In the genomic region with DNA sequence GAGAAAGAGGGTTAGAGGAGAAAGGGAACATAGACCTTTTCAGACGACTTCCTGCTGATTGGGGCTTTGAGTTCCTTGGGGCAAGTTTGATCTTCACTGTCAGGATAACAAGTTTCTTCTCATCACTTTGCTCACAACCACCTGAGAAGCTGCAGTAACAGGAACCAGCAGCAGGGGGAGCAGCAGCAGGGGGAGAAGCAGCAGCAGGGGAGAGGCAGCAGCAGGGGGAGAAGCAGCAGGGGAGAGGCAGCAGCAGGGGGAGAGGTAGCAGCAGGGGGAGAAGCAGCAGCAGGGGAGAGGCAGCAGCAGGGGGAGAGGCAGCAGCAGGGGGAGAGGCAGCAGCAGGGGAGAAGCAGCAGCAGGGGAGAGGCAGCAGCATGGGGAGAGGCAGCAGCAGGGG, we compare ENCODE assay signal across 10 mouse cellular contexts. TPM values are rescaled to one million over a fixed set of nuclear protein-coding genes. Genes with fewer than 3 reads are reported as not detected.
DNase-seq lines count a peak whose midpoint lies in the region; ATAC-seq and TF ChIP-seq lines count a peak whose summit lies in the region.
"Had no signal": no experiment of that assay in that cellular context is flagged by ENCODE, and none has a peak within 500 bp of the region (broad histone marks: within the 10 kb centered on the region; RNA-seq: fewer than 3 reads in every experiment).

No protein-coding gene starts in this region.

- H3K4me2 ChIP-seq in intestine, postnatal 0 days (replicated peaks; ENCODE audit: low read depth): no peak overlapping the region
- no peak overlapping the region for H3K4me2 ChIP-seq in intestine, embryonic 16.5 days (ENCODE audit: low read depth, low read length)
- H3K4me2 ChIP-seq: liver, embryonic 13.5 days had no signal

- H3K36me3 ChIP-seq in intestine, postnatal 0 days (ENCODE audit: control insufficient read depth, insufficient read depth): no peaks in the 10 kb centered on the region
- no peaks in the 10 kb centered on the region for H3K36me3 ChIP-seq in intestine, embryonic 16.5 days (ENCODE audit: control insufficient read depth, insufficient read depth, low read length)
- no peaks in the 10 kb centered on the region for H3K36me3 ChIP-seq in ES-Bruce4 (ENCODE audit: control insufficient read depth, insufficient read depth, low read length, poor library complexity, severe bottlenecking)
- H3K36me3 ChIP-seq: liver, embryonic 13.5 days had no signal

- no peaks in the 10 kb centered on the region for H3K9me3 ChIP-seq in intestine, postnatal 0 days (ENCODE audit: control insufficient read depth)
- H3K9me3 ChIP-seq in intestine, embryonic 16.5 days (ENCODE audit: control insufficient read depth, low read length): no peaks in the 10 kb centered on the region
- H3K9me3 ChIP-seq in ES-Bruce4 (replicated peaks; ENCODE audit: control insufficient read depth, insufficient read depth, low read length, poor library complexity, severe bottlenecking): no peaks in the 10 kb centered on the region
- H3K9me3 ChIP-seq: liver, embryonic 13.5 days had no signal

- no peak for TF ChIP-seq EP300 in ES-Bruce4 (IDR thresholded peaks at IDR 0.05; ENCODE audit: insufficient read depth, low read depth, low read length)

- no peak for ATAC-seq in intestine, postnatal 0 days
- no peak for ATAC-seq in intestine, embryonic 16.5 days

- TF ChIP-seq POLR2A in ES-Bruce4 (IDR thresholded peaks at IDR 0.05; ENCODE audit: insufficient read depth, low read length): no peak

- H3K4me1 ChIP-seq in intestine, postnatal 0 days (replicated peaks; ENCODE audit: control insufficient read depth, insufficient read depth, low read length): no peaks in the 10 kb centered on the region
- H3K4me1 ChIP-seq in intestine, embryonic 16.5 days (ENCODE audit: control insufficient read depth, insufficient read depth, low read length): peaks cover 11% of the 10 kb centered on the region; the same call in 1 of the 2 replicates
- H3K4me1 ChIP-seq in ES-Bruce4 (ENCODE audit: control insufficient read depth, insufficient read depth, low read length): no peaks in the 10 kb centered on the region
- H3K4me1 ChIP-seq: liver, embryonic 13.5 days had no signal

- H3K9ac ChIP-seq in intestine, postnatal 0 days (ENCODE audit: low read depth, low read length): no peak overlapping the region
- H3K9ac ChIP-seq in intestine, embryonic 16.5 days (ENCODE audit: low read depth, low read length): no peak overlapping the region
- no peak overlapping the region for H3K9ac ChIP-seq in ES-Bruce4 (ENCODE audit: low read depth, poor library complexity, severe bottlenecking)
- H3K9ac ChIP-seq: liver, embryonic 13.5 days had no signal

- DNase-seq in adrenal gland, adult (ENCODE audit: inconsistent age in 2 of 2, low spot score in 1 of 2): peak; percentile 40 to 77
- no peak for DNase-seq in adrenal gland, adult 8-10 months
- DNase-seq in embryo, embryonic 11 days: peak; percentile 25
- peak; percentile 32 for DNase-seq in mesoderm, embryonic 11.5 days (ENCODE audit: low read depth, low spot score)
- DNase-seq in thymus, postnatal 10 days (ENCODE audit: low spot score in 2 of 2): peak; percentile 15 to 64
- DNase-seq: liver, embryonic 13.5 days had no signal

- TF ChIP-seq CTCF in intestine, postnatal 0 days (IDR thresholded peaks at IDR 0.05; ENCODE audit: low read depth): peak; percentile 83
- peak; percentile 44 for TF ChIP-seq CTCF in ES-Bruce4 (IDR thresholded peaks at IDR 0.05; ENCODE audit: low read depth, low read length)

- H3K4me3 ChIP-seq in intestine, postnatal 0 days (ENCODE audit: low read depth, low read length): no peak overlapping the region
- no peak overlapping the region for H3K4me3 ChIP-seq in intestine, embryonic 16.5 days (ENCODE audit: low read length)
- H3K4me3 ChIP-seq in ES-Bruce4 (ENCODE audit: low read depth, low read length): no peak overlapping the region
- H3K4me3 ChIP-seq: liver, embryonic 13.5 days had no signal

- peaks cover 21% of the 10 kb centered on the region for H3K27me3 ChIP-seq in intestine, postnatal 0 days (replicated peaks; ENCODE audit: control insufficient read depth, insufficient read depth, low read length)
- H3K27me3 ChIP-seq in intestine, embryonic 16.5 days (replicated peaks; ENCODE audit: control insufficient read depth, insufficient read depth, low read length): peaks cover 8% of the 10 kb centered on the region
- no peaks in the 10 kb centered on the region for H3K27me3 ChIP-seq in ES-Bruce4 (ENCODE audit: control insufficient read depth, insufficient read depth, low read length, poor library complexity, severe bottlenecking)

- 23% methylated on average over 1 of the region's 1 CpGs for WGBS in intestine, postnatal 0 days
- whole genome bisulfite sequencing in intestine, embryonic 16.5 days: 32% methylated on average over 1 of the region's 1 CpGs

- H3K27ac ChIP-seq in intestine, postnatal 0 days (ENCODE audit: low read depth, low read length): no peak overlapping the region
- H3K27ac ChIP-seq in intestine, embryonic 16.5 days (ENCODE audit: low read length): no peak overlapping the region
- H3K27ac ChIP-seq in ES-Bruce4 (ENCODE audit: insufficient read depth, low read length): no peak overlapping the region
- H3K27ac ChIP-seq: liver, embryonic 13.5 days had no signal

RNA-seq across cellular contexts. Expression of gene Sgcg, which starts 19.0 kb away (rescaled TPM):
- under 1 TPM in 3 of 4 experiments, not detected in 1; 0.61 to 0.87 (median 0.65) TPM for total RNA-seq in adrenal gland, adult 8-10 months (2022)
- polyA plus RNA-seq in intestine, postnatal 0 days (2015; fragmentation: Nextera tagmentation; extraction: Ambion mirVana): 2.8 TPM in 2 replicates
- 1.7 and 1.8 TPM in 2 replicates for polyA plus RNA-seq in intestine, embryonic 16.5 days (2015; fragmentation: Nextera tagmentation; extraction: Ambion mirVana)
- polyA plus RNA-seq in ES-Bruce4 (2011; ENCODE audit: insufficient read depth, insufficient read length, low read depth, missing spikeins): not detected in 2 replicates

RNA-seq across cellular contexts. Expression of gene Arl11, which starts 32.3 kb away (rescaled TPM):
- total RNA-seq in adrenal gland, adult 8-10 months (2022): 1 to 10 TPM; 1.6 to 4.0 (median 2.9) TPM
- polyA plus RNA-seq in intestine, postnatal 0 days (2015; fragmentation: Nextera tagmentation; extraction: Ambion mirVana): 1.4 and 1.5 TPM in 2 replicates
- polyA plus RNA-seq in intestine, embryonic 16.5 days (2015; fragmentation: Nextera tagmentation; extraction: Ambion mirVana): 0.78 and 1.0 TPM in 2 replicates
- polyA plus RNA-seq in ES-Bruce4 (2011; ENCODE audit: insufficient read depth, insufficient read length, low read depth, missing spikeins): not detected in 2 replicates
- polyA plus RNA-seq: C2C12 had no signal
